Mouse (Mus musculus): ENCODE results near the gene Nr1h3.

Nr1h3 gene

DNA sequence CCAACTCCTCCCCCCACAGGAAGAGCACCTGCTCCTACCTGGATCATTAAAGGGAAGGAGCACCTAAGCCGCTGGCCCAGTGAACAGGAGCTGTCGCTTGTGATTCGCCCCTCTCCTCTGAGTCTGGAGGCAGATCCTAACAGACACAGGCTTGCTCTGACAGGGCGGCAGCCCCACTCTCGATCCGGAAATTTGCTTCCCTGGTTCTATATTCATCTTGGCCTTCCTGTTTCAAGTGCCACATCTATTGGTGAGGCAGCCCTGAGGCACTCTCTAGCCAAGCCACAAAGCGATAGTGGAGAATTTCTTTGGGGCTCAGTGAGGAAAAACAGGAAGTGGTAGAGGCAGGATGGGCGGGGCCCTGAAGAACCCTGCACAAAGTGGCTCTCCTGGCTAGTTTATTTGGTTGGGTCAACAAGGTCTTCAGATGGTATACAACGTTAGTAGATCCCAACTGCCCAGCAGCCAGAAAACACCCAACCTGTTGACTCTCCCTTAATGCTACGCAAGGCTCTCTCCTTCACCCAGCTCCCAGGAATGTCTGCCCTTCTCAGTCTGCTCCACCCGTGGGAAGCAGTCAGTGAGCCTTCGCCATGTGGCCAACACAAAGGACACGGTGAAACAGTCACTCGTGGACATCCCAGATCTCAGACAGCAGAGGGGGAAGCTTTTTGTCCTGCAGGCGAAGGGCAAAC lies 18.8 kb downstream of the Nr1h3 start, which contains the start of gene Madd:
Gene Madd (minus strand): TSS at position 127 of the 695 bp plus-strand sequence.
- peak; percentile 91 for DNase-seq (ENCODE audit: low read depth)

GRCm38 (mm10) chr2:91183148-91183513 lies 19.5 kb downstream of the Nr1h3 start:
- peak; percentile 99 for DNase-seq (ENCODE audit: low read depth)

DNA sequence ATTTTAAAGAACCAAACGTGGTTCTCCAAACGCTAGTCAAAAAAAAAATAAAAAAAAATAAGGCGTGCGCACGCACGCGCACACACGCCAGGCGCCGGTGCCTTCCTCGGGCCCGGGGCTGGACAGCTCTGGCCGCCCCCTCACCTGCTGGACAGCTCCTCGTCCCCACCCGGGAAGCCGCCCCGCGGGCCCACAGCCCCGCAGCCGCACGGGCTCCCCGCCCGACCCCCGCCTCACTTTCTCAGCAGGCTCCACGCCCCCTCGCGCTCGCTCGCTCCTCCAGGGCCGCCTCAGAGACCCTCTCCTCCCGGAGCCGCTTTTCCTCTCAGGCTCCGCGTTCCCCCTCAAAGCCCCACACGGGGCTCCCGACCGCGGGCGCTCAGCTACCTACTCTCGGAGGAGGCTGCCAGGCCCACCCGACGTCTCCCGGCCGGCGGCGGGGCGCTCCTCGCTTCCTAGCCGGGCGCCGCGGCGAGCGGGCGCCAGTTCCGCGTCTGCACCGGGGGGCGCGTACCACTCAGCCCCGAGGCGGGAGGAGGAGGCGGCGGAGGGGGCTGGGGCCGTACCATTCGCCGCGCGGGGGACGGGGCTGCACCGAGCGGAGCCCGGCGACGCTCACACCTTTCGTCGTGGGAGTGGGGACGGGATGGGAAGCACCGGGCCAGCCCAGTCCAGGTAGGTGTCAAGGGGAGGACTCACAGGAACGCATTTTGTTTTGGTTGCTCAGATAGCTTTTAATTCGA lies 20.1 kb downstream of the Nr1h3 start:
- no peak for DNase-seq (ENCODE audit: low read depth)

DNA sequence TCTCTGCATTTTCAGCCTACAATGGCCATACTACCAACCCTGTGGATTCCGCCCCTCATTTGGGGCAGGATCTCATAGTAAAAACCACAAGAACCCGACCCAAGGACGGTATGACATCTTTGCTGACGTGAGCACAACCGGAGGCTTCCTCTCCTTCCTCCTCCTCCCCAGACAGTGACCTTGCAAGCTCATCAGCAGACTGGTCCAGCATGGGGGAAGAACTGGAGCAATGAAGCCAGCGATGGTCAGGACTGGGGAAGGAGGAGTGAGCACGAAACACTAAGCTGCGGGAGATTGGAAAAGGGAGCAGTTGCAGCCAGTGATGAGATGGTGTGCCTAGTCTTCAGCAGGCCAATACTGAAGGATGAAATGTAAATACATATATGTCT lies 20.6 kb downstream of the Nr1h3 start:
- peak; percentile 85 for DNase-seq (ENCODE audit: low read depth)

- DNase-seq (ENCODE audit: low read depth), result no peak
Observed at GRCm38 (mm10) chr2:91180706-91181105, 21.9 kb downstream of the Nr1h3 start.

DNA sequence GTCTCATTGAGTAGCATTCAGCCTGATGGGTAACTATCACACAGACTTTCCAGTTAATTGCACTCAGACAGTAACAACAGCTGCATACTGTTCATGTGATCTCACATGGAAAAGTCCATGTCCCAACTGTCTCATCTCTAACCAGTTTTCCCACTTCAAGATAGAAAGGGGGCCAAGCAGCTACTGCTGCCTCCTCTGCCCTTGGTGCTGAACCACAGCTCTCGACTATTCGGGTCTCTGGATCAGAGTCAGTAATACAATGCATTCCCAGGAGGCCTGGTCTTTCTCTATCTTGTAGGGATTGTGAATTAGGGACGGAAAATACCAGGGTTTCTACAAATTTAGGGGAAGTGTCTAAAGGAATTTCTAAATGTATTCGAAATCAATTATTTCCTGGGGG lies 22.8 kb downstream of the Nr1h3 start:
- DNase-seq (ENCODE audit: low read depth), result no peak

GRCm38 (mm10) chr2:91176234-91176633 lies 26.4 kb downstream of the Nr1h3 start:
- DNase-seq (ENCODE audit: low read depth), result no peak

DNA sequence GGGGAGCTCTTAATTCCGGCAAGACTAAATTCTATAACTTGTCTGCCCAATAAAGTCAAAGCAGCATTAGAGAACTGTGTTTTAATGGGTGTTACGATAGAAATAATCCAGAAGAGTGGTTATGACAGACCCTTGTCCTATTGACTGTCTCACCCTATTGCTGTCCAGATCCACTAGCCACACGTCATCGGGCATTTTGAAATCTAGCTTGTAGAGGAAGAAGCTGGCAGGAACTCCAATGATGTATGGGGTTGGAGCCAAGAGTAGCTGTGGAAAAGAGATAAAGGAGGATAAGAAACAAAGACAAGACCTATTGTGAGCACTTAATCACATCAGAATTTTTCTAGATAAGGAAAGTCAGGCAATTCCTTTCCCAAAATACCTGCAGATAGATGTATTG lies 27.1 kb downstream of the Nr1h3 start:
- no peak for DNase-seq (ENCODE audit: low read depth)

- DNase-seq (ENCODE audit: low read depth), result no peak
Observed at GRCm38 (mm10) chr2:91169587-91170322, 32.9 kb downstream of the Nr1h3 start.

- no peak for DNase-seq (ENCODE audit: low read depth)
Observed at GRCm38 (mm10) chr2:91167629-91168028, 35.0 kb downstream of the Nr1h3 start.

DNA sequence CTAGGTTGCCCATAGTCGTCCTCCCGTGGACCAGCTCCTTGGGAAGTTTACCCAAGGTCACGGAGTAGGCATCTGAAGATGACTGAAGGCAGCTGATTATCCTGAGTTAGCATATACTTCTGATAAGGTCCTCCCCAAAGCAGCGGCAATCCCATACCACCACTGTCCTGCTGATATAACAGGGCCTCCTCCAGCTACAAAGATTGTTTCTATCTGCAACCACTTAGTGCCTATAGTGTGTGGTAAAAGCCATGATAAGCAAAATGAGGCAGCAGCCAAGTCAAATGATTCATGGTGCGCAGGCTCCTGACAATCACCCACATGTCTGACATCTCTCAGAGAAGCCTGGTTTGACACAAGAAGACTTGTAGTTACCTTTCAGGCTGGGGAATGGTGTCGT lies 37.6 kb downstream of the Nr1h3 start:
- DNase-seq (ENCODE audit: low read depth), result no peak

GRCm38 (mm10) chr2:91163532-91163931 lies 39.1 kb downstream of the Nr1h3 start:
- no peak for DNase-seq (ENCODE audit: low read depth)

GRCm38 (mm10) chr2:91162952-91163351 lies 39.7 kb downstream of the Nr1h3 start:
- no peak for DNase-seq (ENCODE audit: low read depth)

DNA sequence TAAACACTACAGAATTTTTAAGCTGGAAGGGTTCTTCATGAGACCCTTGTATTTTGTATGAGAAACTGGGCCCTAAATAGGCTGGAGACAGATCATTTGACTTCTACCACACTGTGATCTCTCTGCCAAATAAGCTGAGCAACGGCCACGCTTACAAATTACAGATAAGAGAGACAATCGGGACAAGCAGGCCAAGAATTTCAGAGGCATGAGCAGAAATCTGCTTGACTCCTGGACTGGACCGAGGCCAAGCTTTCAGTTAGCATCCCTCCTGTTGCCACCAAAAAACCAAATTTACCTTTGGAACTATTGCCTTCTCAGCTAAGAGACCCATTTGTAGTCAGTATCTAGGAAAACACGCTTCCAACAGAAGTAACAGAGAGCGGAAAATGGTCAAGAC lies 42.0 kb downstream of the Nr1h3 start:
- DNase-seq (ENCODE audit: low read depth), result no peak

DNA sequence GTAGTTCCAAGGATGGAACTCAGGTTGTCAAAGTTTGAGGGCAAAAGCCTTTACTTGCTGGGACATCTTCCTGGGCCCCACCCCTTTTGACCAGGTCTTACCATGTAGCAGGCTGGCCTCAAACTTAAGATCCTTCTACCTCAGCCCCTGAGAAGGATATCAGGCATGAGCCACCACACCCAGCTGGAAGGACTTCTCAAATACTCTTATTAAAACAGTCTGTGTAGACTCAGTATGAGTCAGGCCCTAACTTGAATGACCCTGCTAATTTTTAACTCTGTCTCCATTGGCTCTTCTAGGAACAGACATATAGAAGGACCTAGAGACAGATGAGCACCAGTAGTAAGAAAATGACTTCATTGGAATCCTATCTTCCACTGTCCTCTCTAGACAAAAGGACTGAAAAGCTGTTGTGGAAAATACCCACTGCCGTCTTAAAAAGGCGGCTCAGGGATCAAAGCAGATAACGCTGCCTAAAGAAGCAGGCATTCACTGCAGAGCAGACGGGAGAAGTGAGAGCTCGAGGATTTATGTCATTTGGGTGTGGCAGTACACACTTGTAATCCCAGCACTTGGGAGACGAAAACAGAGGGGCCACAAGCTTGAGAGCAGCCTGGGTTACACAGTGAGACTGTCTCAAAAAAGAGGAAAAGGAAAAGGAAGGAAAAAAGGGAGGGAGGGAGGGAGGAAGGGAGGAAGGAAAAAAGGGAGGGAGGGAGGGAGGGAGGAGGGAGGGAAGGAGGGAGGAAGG lies 45.5 kb downstream of the Nr1h3 start:
- DNase-seq (ENCODE audit: low read depth), result no peak

DNA sequence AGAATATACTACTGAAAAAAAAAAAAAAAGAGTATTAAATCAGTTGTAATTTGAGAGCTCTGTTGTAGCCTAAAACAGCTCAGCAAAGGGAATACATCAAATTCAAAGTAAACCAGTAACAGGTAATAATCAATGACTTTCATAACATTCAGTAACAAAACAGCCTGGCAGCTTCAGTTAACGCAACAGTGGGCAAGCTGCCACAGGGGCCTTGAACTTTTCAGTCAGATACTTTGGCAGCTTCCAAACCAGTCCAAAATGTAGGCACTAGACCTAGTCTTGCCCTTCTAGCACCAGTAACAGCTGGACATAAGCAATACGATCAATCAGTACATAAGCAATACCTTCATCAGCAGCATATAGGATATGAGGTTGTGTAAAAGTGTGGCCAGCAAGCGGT lies 48.5 kb downstream of the Nr1h3 start:
- no peak for DNase-seq (ENCODE audit: low read depth)

GRCm38 (mm10) chr2:91152885-91153377 lies 49.7 kb downstream of the Nr1h3 start:
- no peak for DNase-seq (ENCODE audit: low read depth)

- no peak for DNase-seq (ENCODE audit: low read depth)
Observed at GRCm38 (mm10) chr2:91151331-91151730, 51.3 kb downstream of the Nr1h3 start.

GRCm38 (mm10) chr2:91148101-91148500 lies 54.5 kb downstream of the Nr1h3 start:
- DNase-seq (ENCODE audit: low read depth), result no peak

DNA sequence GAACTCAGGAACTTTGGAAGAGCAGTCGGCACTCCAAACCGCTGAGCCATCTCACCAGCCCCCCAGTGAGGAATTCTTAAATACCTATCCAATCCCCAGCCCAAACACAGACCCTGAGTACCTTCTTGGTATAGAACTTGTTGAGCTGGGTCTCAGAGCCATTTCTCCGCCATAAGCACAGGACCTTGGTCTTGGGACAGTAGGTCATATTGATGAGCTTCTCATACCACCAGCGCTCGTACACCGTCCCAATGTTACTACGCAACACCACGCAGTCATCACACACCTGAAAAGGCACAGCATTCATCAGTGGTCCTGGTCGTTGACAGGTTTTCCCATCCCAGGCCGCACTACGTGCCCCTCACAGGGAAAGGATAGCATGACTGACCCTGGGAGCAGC lies 59.2 kb downstream of the Nr1h3 start:
- DNase-seq (ENCODE audit: low read depth), result no peak

DNA sequence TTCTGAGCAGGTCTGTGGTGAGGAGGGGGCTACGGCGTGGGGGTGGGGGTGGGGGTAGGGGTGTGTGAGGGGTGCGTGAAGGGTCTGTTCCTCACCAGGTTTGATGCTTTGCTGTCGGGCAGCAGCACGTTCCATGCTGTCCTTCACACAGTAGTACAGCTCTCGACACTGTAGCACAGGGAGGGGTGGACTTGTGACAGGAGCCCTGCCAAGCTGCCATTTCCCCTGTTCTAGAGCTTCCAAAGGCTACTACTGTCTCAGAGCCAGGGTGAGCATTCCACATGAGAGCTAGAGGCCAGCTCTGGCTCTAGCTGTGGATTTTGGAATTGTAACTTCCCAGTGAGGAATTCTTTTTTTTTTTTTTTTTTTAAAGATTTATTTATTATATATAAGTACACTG lies 59.7 kb downstream of the Nr1h3 start:
- no peak for DNase-seq (ENCODE audit: low read depth)

- no peak for DNase-seq (ENCODE audit: low read depth)
Observed at GRCm38 (mm10) chr2:91139764-91140163, 62.9 kb downstream of the Nr1h3 start.

All from induced T-regulatory cell, adult 2 months (primary cell).